Mouse (Mus musculus): ENCODE measurements around the gene Pax7. TPM values are rescaled to one million over a fixed set of nuclear protein-coding genes. Genes with fewer than 3 reads are reported as not detected.

The Pax7 gene
- total and polyA plus RNA-seq, 2 experiments from 2014 or later, result 0.41 to 3.6 TPM

DNA sequence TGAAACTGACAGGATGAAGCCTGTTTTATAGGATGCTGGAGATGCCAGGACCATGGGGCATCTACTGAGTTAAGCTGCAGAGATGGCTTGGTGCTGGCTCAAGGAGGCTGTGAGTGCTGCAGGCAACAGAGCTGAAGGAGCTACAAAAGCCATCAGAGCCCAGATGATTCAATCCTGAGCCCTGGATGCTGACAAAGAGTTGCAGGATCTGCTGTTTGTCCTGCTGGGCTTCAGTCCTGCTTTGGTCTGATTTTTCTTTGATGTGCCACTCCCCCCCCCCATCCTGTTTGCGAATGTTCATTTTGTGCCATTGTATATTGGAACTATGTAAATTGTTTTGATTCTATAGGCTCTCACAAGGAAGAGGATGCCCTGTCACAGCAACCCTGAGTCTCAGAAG is 29.9 kb upstream of the Pax7 start:
- ATAC-seq (no peak), DNase-seq (ENCODE audit: low spot score) (no peak)
- H3K9me3 ChIP-seq (ENCODE audit: low read length), result no peaks in the 10 kb centered on the region; the same call in 1 of the 2 replicates
- no peaks in the 10 kb centered on the region for H3K36me3 ChIP-seq (ENCODE audit: insufficient read depth, low read length)
- H3K9ac ChIP-seq (replicated peaks; ENCODE audit: low read length), result no peak overlapping the region
- no peaks in the 10 kb centered on the region for H3K4me1 ChIP-seq (ENCODE audit: insufficient read depth, low read length)
- H3K4me2 ChIP-seq (ENCODE audit: low read depth, low read length), result no peak overlapping the region
- 58% methylated on average over 1 of the region's 1 CpGs for WGBS
- H3K4me3 ChIP-seq (ENCODE audit: low read length), result no peak overlapping the region
- TF ChIP-seq CTCF (IDR thresholded peaks at IDR 0.05; ENCODE audit: low read depth), result no peak
- no peak overlapping the region for H3K27ac ChIP-seq
- 0 out of 2 replicates have a peak, but pooled peaks cover 4% of the 10 kb centered on the region for H3K27me3 ChIP-seq (ENCODE audit: insufficient read depth, low read length)

GRCm38 (mm10) chr4:139858635-139859176 is 25.4 kb upstream of the Pax7 start:
- H3K4me3 ChIP-seq (ENCODE audit: low read length), result no peak overlapping the region
- peaks cover 20% of the 10 kb centered on the region for H3K27me3 ChIP-seq (ENCODE audit: insufficient read depth, low read length)
- DNase-seq (ENCODE audit: low spot score) (peak; percentile 92), ATAC-seq (peak; percentile 85)
- TF ChIP-seq CTCF (IDR thresholded peaks at IDR 0.05; ENCODE audit: low read depth), result peak; percentile 96
- H3K9me3 ChIP-seq (ENCODE audit: low read length), result no peaks in the 10 kb centered on the region; the same call in 1 of the 2 replicates
- 6% methylated on average over 13 of the region's 13 CpGs for WGBS
- H3K27ac ChIP-seq, result no peak overlapping the region
- H3K9ac ChIP-seq (replicated peaks; ENCODE audit: low read length), result no peak overlapping the region
- H3K4me2 ChIP-seq (ENCODE audit: low read depth, low read length), result no peak overlapping the region
- no peaks in the 10 kb centered on the region for H3K4me1 ChIP-seq (ENCODE audit: insufficient read depth, low read length)
- H3K36me3 ChIP-seq (ENCODE audit: insufficient read depth, low read length), result no peaks in the 10 kb centered on the region

DNA sequence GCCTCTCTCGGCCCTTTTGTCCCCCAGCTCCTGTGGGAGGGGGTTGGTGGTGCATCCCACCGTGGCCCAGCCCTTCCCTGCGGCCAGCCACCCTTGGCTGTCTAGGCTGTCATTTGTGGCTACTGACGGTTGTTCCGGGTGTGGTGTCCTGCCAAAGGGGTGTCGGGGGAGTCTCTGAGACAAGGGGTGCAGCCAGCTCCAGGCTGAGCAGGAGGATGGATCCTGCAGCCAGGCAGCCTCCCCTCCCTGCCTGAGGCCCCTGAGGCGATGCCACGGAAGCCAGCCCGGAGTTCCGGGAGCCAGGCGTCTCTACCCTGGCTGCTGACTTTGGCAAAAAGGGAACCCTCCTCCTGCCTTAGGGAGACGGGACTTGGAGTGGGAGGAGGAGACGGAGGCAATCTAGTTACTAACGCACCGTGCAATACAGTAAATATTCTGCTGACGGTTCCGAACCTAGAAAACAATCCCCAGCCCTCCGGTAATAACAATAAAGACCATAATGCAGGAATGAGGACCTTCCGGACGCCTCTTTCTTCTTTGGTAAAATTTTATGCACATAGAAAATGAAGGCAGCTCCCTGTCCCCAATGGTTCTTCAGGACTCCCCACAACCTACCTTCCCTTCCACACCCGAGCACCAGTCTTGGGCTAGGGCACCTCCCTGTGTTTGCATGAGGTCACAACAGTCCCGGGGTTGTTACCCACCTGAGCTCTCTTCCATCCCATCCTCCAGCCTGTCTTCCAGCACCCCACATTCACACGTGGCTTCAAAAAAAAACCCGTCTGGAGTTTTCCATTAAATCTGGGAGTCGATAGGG is 19.1 kb upstream of the Pax7 start:
- DNase-seq (ENCODE audit: low spot score) (no peak), ATAC-seq (no peak)
- Histone ChIP-seq H3K9me3 (ENCODE audit: low read length) (no peaks in the 10 kb centered on the region), H3K27ac (no peak overlapping the region), H3K27me3 (ENCODE audit: insufficient read depth, low read length) (peaks cover 49% of the 10 kb centered on the region), H3K4me1 (ENCODE audit: insufficient read depth, low read length) (no peaks in the 10 kb centered on the region), H3K4me2 (ENCODE audit: low read depth, low read length) (no peak overlapping the region), H3K9ac (replicated peaks; ENCODE audit: low read length) (0 out of 2 replicates have a peak overlapping the region, but pooled peaks have one; percentile 5), H3K4me3 (ENCODE audit: low read length) (no peak overlapping the region), H3K36me3 (ENCODE audit: insufficient read depth, low read length) (no peaks in the 10 kb centered on the region)
- TF ChIP-seq CTCF (IDR thresholded peaks at IDR 0.05; ENCODE audit: low read depth), result peak; percentile 59
- WGBS, result 2% methylated on average over 25 of the region's 25 CpGs

DNA sequence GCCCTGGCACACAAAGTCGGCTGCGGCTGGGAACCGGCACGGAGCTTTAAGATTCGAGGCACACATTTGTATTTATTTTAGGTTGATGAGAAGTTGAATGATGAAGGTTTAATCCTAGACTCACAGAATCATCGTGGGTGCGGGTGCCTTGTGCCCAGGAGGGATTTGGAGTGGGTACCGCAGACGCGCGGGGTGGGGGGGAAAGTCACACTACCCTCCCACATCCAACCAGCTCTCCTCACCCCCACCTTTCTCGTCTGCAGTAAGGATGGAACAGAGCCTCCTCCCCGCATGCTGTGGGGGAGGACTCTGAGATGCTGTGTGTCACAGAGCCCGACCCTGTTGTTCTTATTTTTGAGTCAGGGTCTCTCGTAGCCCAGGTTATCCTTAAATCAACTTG is 18.1 kb upstream of the Pax7 start:
- TF ChIP-seq CTCF (IDR thresholded peaks at IDR 0.05; ENCODE audit: low read depth), result no peak
- Histone ChIP-seq H3K4me3 (ENCODE audit: low read length) (no peak overlapping the region), H3K36me3 (ENCODE audit: insufficient read depth, low read length) (no peaks in the 10 kb centered on the region), H3K27me3 (ENCODE audit: insufficient read depth, low read length) (peaks cover 49% of the 10 kb centered on the region), H3K9me3 (ENCODE audit: low read length) (no peaks in the 10 kb centered on the region), H3K4me2 (ENCODE audit: low read depth, low read length) (no peak overlapping the region), H3K4me1 (ENCODE audit: insufficient read depth, low read length) (no peaks in the 10 kb centered on the region), H3K27ac (no peak overlapping the region), H3K9ac (replicated peaks; ENCODE audit: low read length) (no peak overlapping the region)
- ATAC-seq (no peak), DNase-seq (ENCODE audit: low spot score) (no peak)
- 13% methylated on average over 15 of the region's 15 CpGs for WGBS

GRCm38 (mm10) chr4:139850547-139851170 is 17.3 kb upstream of the Pax7 start:
- ATAC-seq (no peak), DNase-seq (ENCODE audit: low spot score) (no peak)
- Histone ChIP-seq H3K4me2 (ENCODE audit: low read depth, low read length) (no peak overlapping the region), H3K4me1 (ENCODE audit: insufficient read depth, low read length) (no peaks in the 10 kb centered on the region), H3K9ac (replicated peaks; ENCODE audit: low read length) (no peak overlapping the region), H3K9me3 (ENCODE audit: low read length) (no peaks in the 10 kb centered on the region), H3K4me3 (ENCODE audit: low read length) (no peak overlapping the region), H3K27me3 (ENCODE audit: insufficient read depth, low read length) (peaks cover 49% of the 10 kb centered on the region), H3K36me3 (ENCODE audit: insufficient read depth, low read length) (no peaks in the 10 kb centered on the region), H3K27ac (no peak overlapping the region)
- WGBS, result 18% methylated on average over 8 of the region's 8 CpGs
- TF ChIP-seq CTCF (IDR thresholded peaks at IDR 0.05; ENCODE audit: low read depth), result no peak

GRCm38 (mm10) chr4:139843456-139843855 is 10.1 kb upstream of the Pax7 start:
- WGBS, result 32% methylated on average over 7 of the region's 7 CpGs
- DNase-seq (ENCODE audit: low spot score) (no peak), ATAC-seq (no peak)
- Histone ChIP-seq H3K27ac (no peak overlapping the region), H3K27me3 (ENCODE audit: insufficient read depth, low read length) (peaks cover 4% of the 10 kb centered on the region; the same call in 1 of the 2 replicates), H3K4me1 (ENCODE audit: insufficient read depth, low read length) (no peaks in the 10 kb centered on the region), H3K36me3 (ENCODE audit: insufficient read depth, low read length) (no peaks in the 10 kb centered on the region), H3K9ac (replicated peaks; ENCODE audit: low read length) (no peak overlapping the region), H3K4me2 (ENCODE audit: low read depth, low read length) (no peak overlapping the region), H3K9me3 (ENCODE audit: low read length) (no peaks in the 10 kb centered on the region), H3K4me3 (ENCODE audit: low read length) (no peak overlapping the region)
- no peak for TF ChIP-seq CTCF (IDR thresholded peaks at IDR 0.05; ENCODE audit: low read depth)

Data from hindbrain, postnatal 0 days (tissue).